Mouse (Mus musculus) hindbrain, embryonic 16.5 days (tissue): ENCODE measurements around the gene Ubxn11. TPM values are rescaled to one million over a fixed set of nuclear protein-coding genes. Genes with fewer than 3 reads are reported as not detected.

Source experiments
- ATAC-seq: fragments of 200-750 bp; cut with Nextera tagmentation; 2 replicates; pipeline ENCODE4 v1.8.0; 2017; ENCODE audit warnings: moderate TSS enrichment, moderate library complexity
- H3K27ac ChIP-seq: fragments of 300-500 bp; sonication (generic); 2 replicates; pipeline ENCODE4 v1.5.1; 2014; ENCODE audit warnings: low read depth, mild to moderate bottlenecking, control low read depth, low read length, moderate library complexity
- H3K27me3 ChIP-seq: fragments of 300-500 bp; sonication (generic); replicated peaks from 2 replicates; pipeline ENCODE4 v1.6.1; 2014; ENCODE audit warnings: low read length; ENCODE audit not compliant: control insufficient read depth, insufficient read depth
- H3K36me3 ChIP-seq: fragments of 300-500 bp; sonication (generic); 2 replicates; pipeline ENCODE4 v1.6.1; 2014; ENCODE audit warnings: mild to moderate bottlenecking, low read length, moderate library complexity, mixed read lengths; ENCODE audit not compliant: control insufficient read depth, insufficient read depth
- H3K4me1 ChIP-seq: fragments of 300-500 bp; sonication (generic); 2 replicates; pipeline ENCODE4 v1.6.1; 2014; ENCODE audit warnings: low read depth, low read length; ENCODE audit not compliant: control insufficient read depth, insufficient read depth
- H3K4me2 ChIP-seq: fragments of 300-500 bp; sonication (generic); 2 replicates; pipeline ENCODE4 v1.6.1; 2014; ENCODE audit warnings: mild to moderate bottlenecking, low read length, control low read depth, moderate library complexity
- H3K4me3 ChIP-seq: fragments of 300-500 bp; sonication (generic); 2 replicates; pipeline ENCODE4 v1.5.1; 2014; ENCODE audit warnings: mild to moderate bottlenecking, low read length, control low read depth, moderate library complexity
- H3K9ac ChIP-seq: fragments of 300-500 bp; sonication (generic); 2 replicates; pipeline ENCODE4 v1.6.1; 2014; ENCODE audit warnings: low read depth, mild to moderate bottlenecking, control low read depth, low read length, moderate library complexity
- H3K9me3 ChIP-seq: fragments of 300-500 bp; sonication (generic); 2 replicates; pipeline ENCODE4 v1.6.1; 2014; ENCODE audit warnings: mild to moderate bottlenecking, low read length, moderate library complexity; ENCODE audit not compliant: control insufficient read depth
- WGBS: fragments of 180-500 bp; shearing (Covaris S2); extraction: QIAGEN DNeasy Blood & Tissue Kit; methylation state at CpG from one replicate; pipeline ENCODE4 v1.1.7; 2014; 5-methylcytosine and 5-hydroxymethylcytosine counted together
- polyA plus RNA-seq: library from polyadenylated mRNA; unstranded; fragments of >200 nt; fragmentation: Nextera tagmentation; extraction: Ambion mirVana; gene quantifications from 2 replicates; pipeline ENCODE4 v1.2.1, GENCODE M21; 2015

Gene Ubxn11
- polyA plus RNA-seq, 1 experiment from 2014 or later: 21.5 TPM

DNA sequence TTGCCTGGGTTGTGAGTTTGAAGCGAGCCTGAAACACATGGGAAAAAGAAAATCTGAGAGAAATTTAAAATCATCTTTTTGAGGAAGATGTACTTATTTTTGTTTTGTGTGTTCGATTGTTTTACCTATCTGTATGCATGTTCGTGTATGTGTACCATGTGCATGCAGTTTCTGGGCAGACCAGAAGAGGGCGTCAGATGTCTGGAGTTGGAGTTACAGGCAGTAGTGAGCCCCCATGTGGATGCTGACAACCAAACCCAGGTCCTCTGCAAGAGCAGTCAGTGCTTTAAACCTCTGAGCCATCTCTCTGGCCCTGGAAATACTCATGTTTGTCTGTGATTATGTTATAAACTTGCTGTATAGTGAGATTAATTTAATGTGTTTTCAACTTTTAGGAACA, 17.4 kb upstream of the Ubxn11 start:
- ATAC-seq: no peak
- Histone ChIP-seq H3K27me3 (peaks cover 4% of the 10 kb centered on the region; the same call in 1 of the 2 replicates), H3K9ac (no peak overlapping the region)

DNA sequence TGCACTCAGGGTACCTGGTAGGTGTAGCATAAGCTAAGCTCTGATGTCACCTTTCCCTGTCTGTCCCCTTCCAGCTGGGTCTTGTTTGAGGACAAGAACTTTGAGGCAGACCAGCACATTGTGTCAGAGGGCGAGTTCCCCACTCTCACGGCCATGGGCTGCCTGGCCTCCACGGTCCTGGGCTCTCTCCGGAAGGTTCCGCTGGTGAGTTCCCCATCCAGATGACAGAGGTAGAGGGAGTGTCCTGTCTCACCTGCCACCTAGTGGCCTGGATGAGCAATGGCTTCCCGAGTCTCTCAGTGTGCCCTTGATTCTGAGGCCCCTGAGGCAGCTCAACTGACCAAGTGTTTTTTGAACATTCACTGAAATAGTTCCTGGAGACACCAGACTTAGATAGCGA, 15.0 kb upstream of the Ubxn11 start:
- H3K9ac ChIP-seq: no peak overlapping the region
- H3K4me2 ChIP-seq: no peak overlapping the region
- 43% methylated on average over 7 of the region's 7 CpGs for WGBS
- no peak overlapping the region for H3K27ac ChIP-seq
- ATAC-seq: 0 out of 2 replicates have a peak, but pooled peaks have one; percentile 20
- H3K27me3 ChIP-seq: no peaks in the 10 kb centered on the region
- peaks cover 2% of the 10 kb centered on the region; the same call in 1 of the 2 replicates for H3K4me1 ChIP-seq
- no peak overlapping the region for H3K4me3 ChIP-seq
- H3K36me3 ChIP-seq: no peaks in the 10 kb centered on the region
- no peaks in the 10 kb centered on the region for H3K9me3 ChIP-seq

More for the DNA sequence above, 17.4 kb upstream of the Ubxn11 start:
- peaks cover 9% of the 10 kb centered on the region for H3K4me1 ChIP-seq
- H3K4me2 ChIP-seq: no peak overlapping the region
- H3K36me3 ChIP-seq: no peaks in the 10 kb centered on the region
- H3K27ac ChIP-seq: no peak overlapping the region
- H3K4me3 ChIP-seq: no peak overlapping the region
- WGBS: 88% methylated on average over 4 of the region's 4 CpGs
- no peaks in the 10 kb centered on the region for H3K9me3 ChIP-seq

DNA sequence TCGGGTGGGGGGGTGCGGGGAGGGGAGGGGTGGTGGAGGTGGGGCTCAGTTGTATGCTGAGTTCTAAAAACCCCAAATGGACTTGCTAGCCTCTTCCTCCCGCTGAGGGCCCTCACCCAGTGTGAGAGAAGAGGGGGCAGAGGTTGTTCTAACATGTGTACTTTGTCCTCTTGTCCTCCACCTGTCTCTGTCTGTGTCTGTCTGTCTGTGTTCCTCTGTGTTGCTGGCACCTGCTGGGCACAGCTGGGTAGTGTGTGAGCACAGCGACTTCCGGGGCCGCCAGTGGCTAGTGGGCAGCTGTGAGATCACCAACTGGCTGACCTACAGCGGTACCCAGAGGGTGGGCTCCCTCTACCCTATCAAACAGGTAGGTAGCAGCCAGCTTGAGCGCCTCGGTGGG, 13.3 kb upstream of the Ubxn11 start:
- Histone ChIP-seq H3K4me1 (no peaks in the 10 kb centered on the region), H3K4me3 (no peak overlapping the region), H3K27me3 (no peaks in the 10 kb centered on the region), H3K36me3 (no peaks in the 10 kb centered on the region), H3K9me3 (no peaks in the 10 kb centered on the region), H3K4me2 (no peak overlapping the region), H3K27ac (no peak overlapping the region), H3K9ac (no peak overlapping the region)
- no peak for ATAC-seq
- WGBS: 88% methylated on average over 9 of the region's 9 CpGs

DNA sequence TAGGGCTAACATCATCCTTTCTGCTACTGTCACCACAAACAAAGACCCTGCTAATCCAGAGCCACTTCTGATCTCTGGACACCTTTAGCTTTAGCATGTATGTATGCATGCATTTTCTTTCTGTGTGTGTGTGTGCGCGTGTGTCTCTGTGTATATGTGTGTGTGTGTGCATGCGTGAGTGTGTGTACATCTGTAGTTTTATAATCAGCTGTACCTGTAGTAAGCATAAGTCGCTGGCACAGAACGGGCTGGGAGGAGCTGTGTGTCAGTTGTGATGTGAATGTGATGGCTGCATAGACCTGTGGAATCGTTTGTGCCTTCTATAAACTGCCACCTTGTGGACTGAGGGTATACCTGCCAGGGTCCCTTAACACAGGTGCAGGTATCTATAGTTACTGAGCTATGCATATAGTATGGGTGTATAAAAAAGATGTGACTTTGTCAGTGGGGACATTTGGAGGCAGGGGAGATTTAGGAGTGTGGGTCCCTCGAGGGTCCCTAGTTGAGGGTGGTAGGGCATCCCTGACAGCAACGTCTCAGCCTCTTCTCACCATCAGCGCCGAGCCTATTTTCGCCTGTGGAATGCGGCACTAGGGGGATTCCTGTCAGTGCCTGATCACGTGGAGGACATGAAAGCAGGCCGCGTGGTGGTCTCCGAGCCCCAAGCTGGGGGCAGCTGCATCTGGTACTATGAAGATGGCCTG, 11.7 kb upstream of the Ubxn11 start:
- no peaks in the 10 kb centered on the region for H3K9me3 ChIP-seq
- no peak overlapping the region for H3K27ac ChIP-seq
- no peaks in the 10 kb centered on the region for H3K36me3 ChIP-seq
- no peaks in the 10 kb centered on the region for H3K4me1 ChIP-seq
- no peak overlapping the region for H3K4me2 ChIP-seq
- no peak overlapping the region for H3K9ac ChIP-seq
- WGBS: 88% methylated on average over 16 of the region's 16 CpGs
- H3K4me3 ChIP-seq: no peak overlapping the region
- no peak for ATAC-seq
- no peaks in the 10 kb centered on the region for H3K27me3 ChIP-seq

DNA sequence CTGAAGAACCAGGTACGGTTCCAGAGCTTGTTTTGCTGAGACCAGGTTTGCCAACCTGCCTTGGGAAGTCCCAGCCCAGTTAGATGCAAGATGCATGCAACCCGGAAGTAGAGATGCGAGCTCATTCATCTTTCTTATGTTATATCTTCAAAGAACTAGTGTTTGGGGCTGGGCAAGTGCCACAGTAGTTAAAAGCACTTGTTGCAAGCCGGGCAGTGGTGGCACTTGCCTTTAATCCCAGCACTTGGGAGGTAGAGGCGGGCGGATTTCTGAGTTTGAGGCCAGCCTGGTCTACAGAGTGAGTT, 11.2 kb upstream of the Ubxn11 start:
- no peak for ATAC-seq
- Histone ChIP-seq H3K9me3 (no peaks in the 10 kb centered on the region), H3K27ac (no peak overlapping the region), H3K4me2 (no peak overlapping the region), H3K4me1 (no peaks in the 10 kb centered on the region), H3K36me3 (no peaks in the 10 kb centered on the region), H3K9ac (no peak overlapping the region), H3K27me3 (no peaks in the 10 kb centered on the region), H3K4me3 (no peak overlapping the region)
- 81% methylated on average over 6 of the region's 6 CpGs for WGBS

DNA sequence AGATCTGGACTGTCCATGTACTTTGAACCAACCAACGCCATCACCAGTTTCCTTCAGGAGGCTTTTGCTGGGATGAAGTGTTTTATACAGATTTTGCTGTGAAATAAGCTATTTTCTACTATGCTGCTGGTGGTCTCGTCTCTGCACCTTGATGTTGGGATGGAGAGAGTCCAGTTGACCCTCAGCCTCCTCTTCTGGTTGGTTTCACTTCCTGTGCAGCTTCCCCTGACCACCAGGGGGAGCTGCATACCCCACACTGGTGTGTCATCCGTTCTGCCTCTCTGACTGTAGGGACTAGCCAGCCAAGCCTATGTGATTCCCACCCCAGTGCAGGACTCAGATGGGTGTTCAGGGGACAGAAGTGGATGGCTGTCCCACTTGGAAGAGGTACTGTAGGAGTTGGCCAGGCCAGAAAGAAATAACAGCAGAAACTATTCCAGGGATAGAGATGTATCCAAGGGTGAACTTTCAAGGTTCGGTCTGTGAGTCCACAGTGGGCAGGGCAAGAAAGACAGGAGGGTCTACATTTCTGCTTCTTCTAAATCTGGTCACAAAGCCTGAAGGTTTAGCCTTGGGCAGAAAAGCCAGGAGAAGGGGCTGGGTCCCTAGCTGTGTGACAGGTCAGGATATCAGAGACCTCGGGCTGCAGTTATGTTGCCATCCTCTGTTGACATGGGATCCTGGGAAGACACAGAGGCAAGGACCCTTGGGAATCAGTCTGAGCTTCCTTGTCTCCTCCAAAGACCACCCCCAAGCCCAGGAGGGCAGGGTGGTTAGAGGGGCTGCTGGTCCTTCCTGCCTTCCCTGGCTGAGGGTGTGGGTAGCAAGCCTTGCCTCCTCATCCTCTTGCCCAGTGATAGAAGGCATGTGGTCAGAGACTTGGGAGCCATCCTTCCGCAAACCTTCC, 9.7 kb upstream of the Ubxn11 start:
- H3K9me3 ChIP-seq: no peaks in the 10 kb centered on the region
- H3K36me3 ChIP-seq: no peaks in the 10 kb centered on the region
- H3K4me2 ChIP-seq: no peak overlapping the region
- ATAC-seq: no peak
- no peak overlapping the region for H3K27ac ChIP-seq
- WGBS: 77% methylated on average over 6 of the region's 6 CpGs
- H3K4me3 ChIP-seq: no peak overlapping the region
- no peak overlapping the region for H3K9ac ChIP-seq
- H3K4me1 ChIP-seq: no peaks in the 10 kb centered on the region
- H3K27me3 ChIP-seq: no peaks in the 10 kb centered on the region

DNA sequence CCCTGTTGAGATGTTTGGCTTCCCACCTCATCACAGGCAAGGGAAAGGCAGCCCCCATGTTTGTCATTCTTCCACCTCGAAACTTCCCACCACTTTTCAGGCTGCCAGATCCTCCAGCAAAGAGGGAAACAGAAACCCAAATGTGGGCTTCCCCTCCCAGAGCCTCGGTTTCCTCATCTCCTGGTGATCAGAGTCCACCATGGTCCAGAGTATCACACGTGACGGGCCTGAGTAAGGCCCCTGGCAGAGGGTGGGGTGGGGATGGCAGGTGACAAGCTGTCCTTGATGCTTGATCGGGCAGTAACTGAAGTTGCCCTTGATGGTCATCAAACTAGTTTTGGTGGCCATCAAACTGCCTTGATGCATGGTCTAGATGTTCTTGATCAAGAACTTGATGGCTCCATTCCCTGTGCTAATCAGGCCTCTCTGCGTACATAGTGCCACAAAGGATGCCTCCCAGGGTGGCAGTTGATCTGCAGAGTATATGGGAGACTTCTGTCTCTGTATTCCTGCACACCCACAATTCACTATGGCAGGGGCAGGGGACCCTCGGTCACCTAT, 8.3 kb upstream of the Ubxn11 start:
- H3K4me1 ChIP-seq: no peaks in the 10 kb centered on the region
- H3K27me3 ChIP-seq: no peaks in the 10 kb centered on the region
- no peak overlapping the region for H3K27ac ChIP-seq
- H3K36me3 ChIP-seq: no peaks in the 10 kb centered on the region
- no peak overlapping the region for H3K9ac ChIP-seq
- WGBS: 91% methylated on average over 7 of the region's 7 CpGs
- ATAC-seq: no peak
- H3K4me2 ChIP-seq: no peak overlapping the region
- no peaks in the 10 kb centered on the region for H3K9me3 ChIP-seq
- H3K4me3 ChIP-seq: no peak overlapping the region

DNA sequence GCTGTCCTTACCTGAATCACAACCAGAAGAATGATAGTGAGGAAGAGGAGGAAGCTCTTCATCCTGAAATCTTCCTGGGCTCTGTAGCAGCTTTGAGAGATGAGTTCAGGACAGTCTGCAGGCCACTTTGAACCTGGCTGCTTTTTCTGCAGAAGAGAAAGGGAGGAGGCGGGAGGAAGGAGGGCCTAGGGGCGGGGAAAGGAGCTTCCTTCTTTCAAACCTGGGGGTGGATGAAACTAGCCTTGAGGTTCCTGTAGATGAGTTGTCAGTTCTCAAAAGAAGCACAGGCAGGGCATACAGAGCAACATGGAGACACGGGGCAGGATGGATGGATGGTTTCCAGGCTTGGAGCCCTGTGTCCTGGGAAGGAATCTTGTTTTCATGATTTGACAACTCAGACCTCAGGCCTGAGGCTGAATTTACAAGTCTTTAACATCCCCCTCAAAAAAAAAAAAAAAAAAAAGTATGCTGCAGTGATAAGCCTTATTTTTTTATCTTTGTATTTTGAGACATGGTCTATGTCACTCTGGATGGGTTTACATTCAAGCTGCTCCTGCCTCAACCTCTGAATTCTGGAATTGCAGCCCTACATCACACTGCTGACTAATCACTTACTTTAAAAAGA, 7.3 kb upstream of the Ubxn11 start, which contains the start of gene Cd52:
Gene Cd52 (minus strand): TSS at position 160 of the 625 bp plus-strand sequence.
- H3K4me2 ChIP-seq: no peak within 1 kb of the TSS
- 55% methylated on average over 3 of the region's 3 CpGs for WGBS
- no peak for ATAC-seq
- H3K4me3 ChIP-seq: no peak within 1 kb of the TSS
- no peak within 1 kb of the TSS for H3K9ac ChIP-seq
- H3K36me3 ChIP-seq: no peaks in the 10 kb centered on the region
- H3K27ac ChIP-seq: no peak within 1 kb of the TSS
- no peaks in the 10 kb centered on the region for H3K27me3 ChIP-seq
- no peaks in the 10 kb centered on the region for H3K4me1 ChIP-seq
- H3K9me3 ChIP-seq: no peaks in the 10 kb centered on the region

DNA sequence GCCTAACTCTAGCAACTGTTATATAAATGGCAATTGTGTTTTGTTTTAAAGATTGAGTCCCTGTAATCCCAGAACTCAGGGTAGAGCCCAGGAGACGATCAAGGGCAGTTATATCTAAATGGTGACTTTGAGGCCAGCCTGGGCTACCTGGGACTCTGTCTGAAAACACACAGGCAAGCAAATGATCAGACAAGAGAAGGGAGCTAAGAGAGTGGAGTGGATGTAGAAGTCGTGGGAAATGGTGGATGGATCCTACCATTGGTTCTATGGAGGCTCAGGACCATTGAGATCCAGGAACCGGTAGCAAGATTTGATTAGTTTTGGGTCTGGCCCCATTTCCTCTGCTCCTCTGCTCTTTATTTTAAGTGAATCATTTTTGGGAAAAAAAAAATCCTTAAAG, 6.2 kb upstream of the Ubxn11 start:
- no peak for ATAC-seq
- no peak overlapping the region for H3K4me2 ChIP-seq
- no peaks in the 10 kb centered on the region for H3K27me3 ChIP-seq
- H3K36me3 ChIP-seq: no peaks in the 10 kb centered on the region
- no peak overlapping the region for H3K9ac ChIP-seq
- H3K27ac ChIP-seq: no peak overlapping the region
- no peaks in the 10 kb centered on the region for H3K4me1 ChIP-seq
- WGBS: 82% methylated on average over 3 of the region's 3 CpGs
- H3K4me3 ChIP-seq: no peak overlapping the region
- no peaks in the 10 kb centered on the region for H3K9me3 ChIP-seq
